Mouse (Mus musculus) kidney, postnatal 0 days (tissue): ENCODE measurements around the gene Ric8b. TPM values are rescaled to one million over a fixed set of nuclear protein-coding genes. Genes with fewer than 3 reads are reported as not detected.

Source experiments
- ATAC-seq: fragments of 200-750 bp; cut with Nextera tagmentation; replicated peaks from 2 replicates; pipeline ENCODE4 v1.8.0; 2017; ENCODE audit warnings: low read depth, moderate number of reproducible peaks, moderate TSS enrichment, moderate library complexity; ENCODE audit not compliant: low FRiP score
- DNase-seq: peaks from one replicate; pipeline ENCODE4 v3.0.0-alpha.2; 2016; ENCODE audit warnings: low spot score
- H3K27ac ChIP-seq: fragments of 300-500 bp; sonication (generic); 2 replicates; pipeline ENCODE4 v1.5.1; 2014; ENCODE audit warnings: mild to moderate bottlenecking
- H3K27me3 ChIP-seq: fragments of 300-500 bp; sonication (generic); 2 replicates; pipeline ENCODE4 v1.6.1; 2014; ENCODE audit warnings: low read length, mixed read lengths; ENCODE audit not compliant: insufficient read depth
- H3K36me3 ChIP-seq: fragments of 300-500 bp; sonication (generic); 2 replicates; pipeline ENCODE4 v1.6.1; 2014; ENCODE audit warnings: low read length, mixed read lengths; ENCODE audit not compliant: insufficient read depth
- H3K4me1 ChIP-seq: fragments of 300-500 bp; sonication (generic); replicated peaks from 2 replicates; pipeline ENCODE4 v1.6.1; 2014; ENCODE audit warnings: antibody characterized with exemption, low read length, mixed read lengths; ENCODE audit not compliant: insufficient read depth
- H3K4me2 ChIP-seq: fragments of 300-500 bp; sonication (generic); 2 replicates; pipeline ENCODE4 v1.6.1; 2014; ENCODE audit warnings: mild to moderate bottlenecking, low read length, moderate library complexity, mixed read lengths
- H3K4me3 ChIP-seq: fragments of 300-500 bp; sonication (generic); replicated peaks from 2 replicates; pipeline ENCODE4 v1.5.1; 2014; ENCODE audit warnings: low read depth, low read length
- H3K9ac ChIP-seq: fragments of 300-500 bp; sonication (generic); 2 replicates; pipeline ENCODE4 v1.6.1; 2014; ENCODE audit warnings: low read depth, low read length
- H3K9me3 ChIP-seq: fragments of 300-500 bp; sonication (generic); replicated peaks from 2 replicates; pipeline ENCODE4 v1.6.1; 2016; ENCODE audit warnings: low read length, inconsistent platforms, mixed read lengths
- CTCF ChIP-seq: IDR thresholded peaks from 2 replicates; pipeline ENCODE4 v1.5.1; 2016; ENCODE audit warnings: antibody characterized with exemption, low read depth, mild to moderate bottlenecking, moderate library complexity
- WGBS: fragments of 180-500 bp; shearing (Covaris S2); extraction: QIAGEN DNeasy Blood & Tissue Kit; methylation state at CpG from one replicate; pipeline ENCODE4 v1.1.7; 2014; 5-methylcytosine and 5-hydroxymethylcytosine counted together
- polyA plus RNA-seq: library from polyadenylated mRNA; unstranded; fragments of >200 nt; fragmentation: Nextera tagmentation; extraction: Ambion mirVana; gene quantifications from 2 replicates; pipeline ENCODE4 v1.2.1, GENCODE M21; 2015

Gene Ric8b
- polyA plus RNA-seq, 1 experiment from 2014 or later, result 16.3 TPM

GRCm38 (mm10) chr10:84949684-84950010 lies 32.2 kb downstream of the Ric8b start:
- H3K36me3 ChIP-seq, result peaks cover 21% of the 10 kb centered on the region; the same call in 1 of the 2 replicates
- H3K4me1 ChIP-seq, result no peaks in the 10 kb centered on the region
- ATAC-seq (no peak), DNase-seq (peak; percentile 33)
- no peak overlapping the region for H3K4me3 ChIP-seq
- 71% methylated on average over 3 of the region's 3 CpGs for WGBS
- no peak for TF ChIP-seq CTCF
- H3K9me3 ChIP-seq, result no peaks in the 10 kb centered on the region
- H3K9ac ChIP-seq, result no peak overlapping the region
- no peaks in the 10 kb centered on the region for H3K27me3 ChIP-seq
- H3K27ac ChIP-seq, result no peak overlapping the region
- H3K4me2 ChIP-seq, result no peak overlapping the region

- no peak overlapping the region for H3K27ac ChIP-seq
- no peaks in the 10 kb centered on the region for H3K4me1 ChIP-seq
- no peak overlapping the region for H3K9ac ChIP-seq
- WGBS, result 69% methylated on average over 4 of the region's 4 CpGs
- H3K27me3 ChIP-seq, result no peaks in the 10 kb centered on the region
- peaks cover 21% of the 10 kb centered on the region; the same call in 1 of the 2 replicates for H3K36me3 ChIP-seq
- ATAC-seq (no peak), DNase-seq (no peak)
- H3K9me3 ChIP-seq, result no peaks in the 10 kb centered on the region
- no peak overlapping the region for H3K4me3 ChIP-seq
- H3K4me2 ChIP-seq, result no peak overlapping the region
- TF ChIP-seq CTCF, result no peak
Observed at GRCm38 (mm10) chr10:84950384-84950783, 33.0 kb downstream of the Ric8b start.

- DNase-seq, result no peak
- H3K36me3 ChIP-seq, result peaks cover 11% of the 10 kb centered on the region; the same call in 1 of the 2 replicates
- no peak overlapping the region for H3K27ac ChIP-seq
- no peak for TF ChIP-seq CTCF
- WGBS, result 92% methylated on average over 10 of the region's 10 CpGs
- no peaks in the 10 kb centered on the region for H3K9me3 ChIP-seq
- no peak overlapping the region for H3K4me3 ChIP-seq
- no peak overlapping the region for H3K4me2 ChIP-seq
- no peak overlapping the region for H3K9ac ChIP-seq
- no peaks in the 10 kb centered on the region for H3K27me3 ChIP-seq
- no peak for ATAC-seq
- no peaks in the 10 kb centered on the region; the same call in 1 of the 2 replicates for H3K4me1 ChIP-seq
Observed at GRCm38 (mm10) chr10:84954236-84954635, 36.8 kb downstream of the Ric8b start.

- peaks cover 11% of the 10 kb centered on the region; the same call in 1 of the 2 replicates for H3K36me3 ChIP-seq
- no peaks in the 10 kb centered on the region; the same call in 1 of the 2 replicates for H3K4me1 ChIP-seq
- TF ChIP-seq CTCF, result no peak
- DNase-seq, result no peak
- no peaks in the 10 kb centered on the region for H3K27me3 ChIP-seq
- no peak overlapping the region for H3K4me3 ChIP-seq
- H3K27ac ChIP-seq, result no peak overlapping the region
- H3K9me3 ChIP-seq, result no peaks in the 10 kb centered on the region
- ATAC-seq, result no peak
- no peak overlapping the region for H3K4me2 ChIP-seq
- WGBS, result 40% methylated on average over 4 of the region's 4 CpGs
- no peak overlapping the region for H3K9ac ChIP-seq
Observed at GRCm38 (mm10) chr10:84956173-84956572, 38.8 kb downstream of the Ric8b start.

- TF ChIP-seq CTCF, result no peak
- Histone ChIP-seq H3K4me1 (no peaks in the 10 kb centered on the region; the same call in 1 of the 2 replicates), H3K9ac (no peak overlapping the region), H3K4me3 (no peak overlapping the region), H3K36me3 (peaks cover 13% of the 10 kb centered on the region), H3K9me3 (no peaks in the 10 kb centered on the region), H3K27ac (no peak overlapping the region), H3K27me3 (no peaks in the 10 kb centered on the region), H3K4me2 (no peak overlapping the region)
- ATAC-seq (no peak), DNase-seq (no peak)
- 96% methylated on average over 2 of the region's 2 CpGs for WGBS
Observed at GRCm38 (mm10) chr10:84958597-84958996, 41.2 kb downstream of the Ric8b start.

- WGBS, result 37% methylated on average over 12 of the region's 12 CpGs
- TF ChIP-seq CTCF, result no peak
- Histone ChIP-seq H3K9me3 (no peaks in the 10 kb centered on the region), H3K36me3 (peaks cover 15% of the 10 kb centered on the region), H3K27ac (no peak overlapping the region), H3K27me3 (no peaks in the 10 kb centered on the region), H3K9ac (no peak overlapping the region), H3K4me3 (no peak overlapping the region), H3K4me1 (no peaks in the 10 kb centered on the region; the same call in 1 of the 2 replicates), H3K4me2 (no peak overlapping the region)
- DNase-seq (peak; percentile 38), ATAC-seq (no peak)
Observed at GRCm38 (mm10) chr10:84960380-84960930, 43.0 kb downstream of the Ric8b start.

- no peak overlapping the region for H3K4me2 ChIP-seq
- DNase-seq (no peak), ATAC-seq (no peak)
- WGBS, result 83% methylated on average over 5 of the region's 5 CpGs
- H3K4me3 ChIP-seq, result no peak overlapping the region
- TF ChIP-seq CTCF, result no peak
- no peaks in the 10 kb centered on the region for H3K9me3 ChIP-seq
- H3K27ac ChIP-seq, result no peak overlapping the region
- peaks cover 12% of the 10 kb centered on the region for H3K36me3 ChIP-seq
- no peaks in the 10 kb centered on the region for H3K27me3 ChIP-seq
- H3K9ac ChIP-seq, result no peak overlapping the region
- H3K4me1 ChIP-seq, result peaks cover 5% of the 10 kb centered on the region
Observed at GRCm38 (mm10) chr10:84963126-84963525, 45.7 kb downstream of the Ric8b start.
